Mouse (Mus musculus) liver, adult 2 months (tissue): ENCODE measurements around the gene Mylk3. TPM values are rescaled to one million over a fixed set of nuclear protein-coding genes. Genes with fewer than 3 reads are reported as not detected.

Experiments
- DNase-seq: peaks from one replicate; pipeline ENCODE4 v3.0.0-alpha.2; 2011; ENCODE audit warnings: low read depth, low spot score; ENCODE audit errors: extremely low read depth
- H3K27ac ChIP-seq: fragments of 200-500 bp; replicated peaks from 2 replicates; pipeline ENCODE4 v1.5.1; 2012; ENCODE audit warnings: low read depth, mild to moderate bottlenecking, control low read depth, inconsistent platforms, low read length; ENCODE audit not compliant: insufficient read depth
- H3K27me3 ChIP-seq: fragments of 200-500 bp; 2 replicates; pipeline ENCODE4 v1.6.1; 2012; ENCODE audit warnings: mild to moderate bottlenecking, moderate library complexity, low read length, inconsistent platforms; ENCODE audit not compliant: control insufficient read depth, insufficient read depth
- H3K36me3 ChIP-seq: fragments of 200-500 bp; 2 replicates; pipeline ENCODE4 v1.6.1; 2012; ENCODE audit warnings: low read length, inconsistent platforms; ENCODE audit not compliant: control insufficient read depth, insufficient read depth
- H3K4me1 ChIP-seq: fragments of 200-500 bp; 2 replicates; pipeline ENCODE4 v1.6.1; 2011; ENCODE audit warnings: low read length; ENCODE audit not compliant: control insufficient read depth, insufficient read depth
- H3K4me3 ChIP-seq: fragments of 200-500 bp; 2 replicates; pipeline ENCODE4 v1.5.1; 2011; ENCODE audit warnings: low read depth, mild to moderate bottlenecking, control low read depth, low read length, moderate library complexity; ENCODE audit not compliant: insufficient read depth
- H3K79me2 ChIP-seq: fragments of 200-500 bp; 2 replicates; pipeline ENCODE4 v1.6.1; 2012; ENCODE audit warnings: inconsistent platforms, mild to moderate bottlenecking, low read length, moderate library complexity; ENCODE audit not compliant: control insufficient read depth, insufficient read depth
- H3K9ac ChIP-seq: fragments of 200-500 bp; 2 replicates; pipeline ENCODE4 v1.6.1; 2012; ENCODE audit warnings: low read depth, mild to moderate bottlenecking, control low read depth, inconsistent platforms, low read length
- CTCF ChIP-seq: fragments of 200-500 bp; IDR thresholded peaks from 2 replicates; pipeline ENCODE4 v1.5.1; 2011; ENCODE audit warnings: low read depth, low read length, control low read depth
- POLR2A ChIP-seq: fragments of 200-500 bp; IDR thresholded peaks from 2 replicates; pipeline ENCODE4 v1.6.1; 2011; ENCODE audit warnings: low read length, control low read depth; ENCODE audit not compliant: insufficient read depth; ENCODE audit errors: extremely low read depth
- WGBS: fragments of 180-500 bp; shearing (Covaris S2); methylation state at CpG from one replicate; pipeline ENCODE4 v1.1.7; 2018; 5-methylcytosine and 5-hydroxymethylcytosine counted together
- polyA plus RNA-seq: library from polyadenylated mRNA; depleted of rRNA; stranded (reverse); fragments of >200 nt; gene quantifications from 2 replicates; pipeline ENCODE4 v1.2.3, GENCODE M21; 2012
- total RNA-seq: library from RNA; depleted of rRNA; stranded (reverse); fragments of >200 nt; gene quantifications from 2 replicates; pipeline ENCODE4 v1.2.3, GENCODE M21; 2014

Mylk3 gene
- total and polyA plus RNA-seq, 2 experiments: 0.20 to 0.55 TPM

DNA sequence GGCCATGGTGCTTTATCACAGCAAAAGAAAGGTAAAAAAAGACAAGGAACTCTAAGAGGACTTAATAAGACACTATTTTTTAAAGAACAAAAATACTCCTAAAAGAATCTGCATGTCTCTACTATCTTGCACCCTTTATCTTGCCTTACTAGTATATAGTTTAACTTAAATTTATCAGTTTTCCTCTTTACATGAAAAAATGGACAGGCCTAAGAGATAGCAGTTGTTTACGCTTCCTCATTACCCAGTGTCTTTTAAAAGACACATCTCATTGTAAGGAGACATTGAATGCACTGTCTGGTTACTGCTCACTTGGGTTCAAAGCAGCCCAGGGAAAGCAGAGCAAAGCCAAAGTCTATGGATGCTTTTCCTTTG is 13.7 kb downstream of the Mylk3 start:
- WGBS: 100% methylated on average over 1 of the region's 1 CpGs
- no peak for DNase-seq
- no peaks in the 10 kb centered on the region for H3K4me1 ChIP-seq
- no peak overlapping the region for H3K4me3 ChIP-seq
- H3K9ac ChIP-seq: no peak overlapping the region
- H3K27ac ChIP-seq: no peak overlapping the region
- H3K36me3 ChIP-seq: no peaks in the 10 kb centered on the region
- no peaks in the 10 kb centered on the region for H3K79me2 ChIP-seq
- no peaks in the 10 kb centered on the region for H3K27me3 ChIP-seq
- TF ChIP-seq CTCF (no peak), POLR2A (no peak)

- no peak overlapping the region for H3K27ac ChIP-seq
- DNase-seq: no peak
- no peaks in the 10 kb centered on the region for H3K79me2 ChIP-seq
- TF ChIP-seq CTCF (no peak), POLR2A (no peak)
- 85% methylated on average over 5 of the region's 5 CpGs for WGBS
- no peaks in the 10 kb centered on the region for H3K27me3 ChIP-seq
- no peak overlapping the region for H3K4me3 ChIP-seq
- H3K4me1 ChIP-seq: no peaks in the 10 kb centered on the region
- H3K36me3 ChIP-seq: no peaks in the 10 kb centered on the region
- no peak overlapping the region for H3K9ac ChIP-seq
These were observed 14.2 kb downstream of the Mylk3 start for GRCm38 (mm10) chr8:85371736-85372464.

DNA sequence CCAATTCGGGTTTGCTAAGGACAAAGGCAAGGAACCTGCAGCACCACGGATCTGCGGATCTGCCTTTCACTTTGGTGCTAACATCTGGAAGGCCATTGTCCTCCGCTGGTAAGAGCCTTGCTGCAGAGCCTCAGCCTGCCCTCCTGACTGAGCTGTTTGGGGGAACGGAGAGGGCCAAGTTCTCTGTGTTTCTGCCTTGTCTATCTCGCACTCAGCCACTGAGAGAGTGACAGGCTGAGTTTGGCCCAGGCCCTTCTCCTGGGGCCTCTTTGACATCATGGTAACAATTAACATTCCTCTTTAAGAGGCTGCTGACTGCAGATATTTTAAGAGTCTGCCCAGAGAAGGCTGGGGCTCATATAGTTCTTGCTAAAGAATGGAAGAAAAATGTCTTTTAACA is 21.0 kb downstream of the Mylk3 start:
- 76% methylated on average over 6 of the region's 6 CpGs for WGBS
- Histone ChIP-seq H3K79me2 (no peaks in the 10 kb centered on the region), H3K36me3 (no peaks in the 10 kb centered on the region), H3K4me3 (no peak overlapping the region), H3K27ac (no peak overlapping the region), H3K27me3 (no peaks in the 10 kb centered on the region), H3K4me1 (no peaks in the 10 kb centered on the region), H3K9ac (no peak overlapping the region)
- no peak for DNase-seq
- no peak for TF ChIP-seq POLR2A
- no peak for TF ChIP-seq CTCF

DNA sequence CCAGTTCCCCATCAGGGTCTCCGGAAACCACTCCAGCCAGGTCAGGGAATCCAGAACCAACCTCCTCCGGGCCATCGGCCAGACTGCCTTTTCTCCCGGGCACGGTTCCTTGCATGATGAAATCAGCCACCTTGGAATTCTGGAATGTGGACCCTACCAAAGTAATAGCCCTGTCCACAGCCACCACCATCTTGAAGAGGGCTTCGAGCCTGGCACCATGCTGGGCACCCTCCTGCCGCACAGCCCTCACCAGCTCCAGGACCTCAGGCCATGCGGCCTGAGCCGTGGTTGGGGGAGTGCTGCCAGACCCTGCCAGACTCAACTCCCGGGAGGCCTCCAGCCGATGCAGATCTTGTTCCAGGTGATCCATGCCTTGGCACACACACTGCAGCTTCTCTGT is 21.5 kb downstream of the Mylk3 start:
- DNase-seq: no peak
- H3K27ac ChIP-seq: no peak overlapping the region
- WGBS: 80% methylated on average over 11 of the region's 11 CpGs
- no peak overlapping the region for H3K9ac ChIP-seq
- no peaks in the 10 kb centered on the region for H3K27me3 ChIP-seq
- TF ChIP-seq POLR2A (no peak), CTCF (no peak)
- no peaks in the 10 kb centered on the region for H3K79me2 ChIP-seq
- H3K4me1 ChIP-seq: no peaks in the 10 kb centered on the region
- no peaks in the 10 kb centered on the region for H3K36me3 ChIP-seq
- no peak overlapping the region for H3K4me3 ChIP-seq

- no peaks in the 10 kb centered on the region for H3K4me1 ChIP-seq
- no peak overlapping the region for H3K4me3 ChIP-seq
- DNase-seq: no peak
- TF ChIP-seq CTCF: no peak
- TF ChIP-seq POLR2A: no peak
- H3K27ac ChIP-seq: no peak overlapping the region
- 82% methylated on average over 6 of the region's 6 CpGs for WGBS
- H3K79me2 ChIP-seq: no peaks in the 10 kb centered on the region
- H3K9ac ChIP-seq: no peak overlapping the region
- H3K27me3 ChIP-seq: no peaks in the 10 kb centered on the region
- no peaks in the 10 kb centered on the region for H3K36me3 ChIP-seq
These were observed 22.7 kb downstream of the Mylk3 start for GRCm38 (mm10) chr8:85363406-85363805.

DNA sequence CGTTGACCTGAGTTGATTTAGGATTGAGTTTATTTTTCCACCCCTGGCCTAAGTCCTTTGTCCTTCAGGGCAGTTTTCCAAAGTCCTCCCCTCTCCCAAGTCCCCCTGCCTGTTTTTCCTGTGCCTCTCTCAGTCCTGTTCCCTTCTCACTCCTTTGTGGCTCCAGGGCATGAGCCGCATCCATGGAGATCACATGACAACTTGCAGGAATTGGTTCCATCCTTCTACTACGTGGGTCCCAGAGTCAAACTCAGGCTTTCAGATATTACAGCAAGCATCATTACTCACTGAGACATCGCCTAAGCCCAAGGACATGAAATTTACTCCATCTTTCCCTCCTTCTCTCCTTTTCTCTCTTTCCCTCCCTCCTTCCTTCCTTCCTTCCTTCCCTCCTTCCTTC is 23.9 kb downstream of the Mylk3 start:
- Histone ChIP-seq H3K9ac (no peak overlapping the region), H3K4me3 (no peak overlapping the region), H3K4me1 (no peaks in the 10 kb centered on the region), H3K27ac (no peak overlapping the region), H3K27me3 (no peaks in the 10 kb centered on the region), H3K36me3 (no peaks in the 10 kb centered on the region), H3K79me2 (no peaks in the 10 kb centered on the region)
- 82% methylated on average over 4 of the region's 4 CpGs for WGBS
- TF ChIP-seq POLR2A (no peak), CTCF (no peak)
- DNase-seq: no peak
